Mouse (Mus musculus) liver, embryonic 12.5 days (tissue): ENCODE data around the gene Syngr2. TPM values are rescaled to one million over a fixed set of nuclear protein-coding genes. Genes with fewer than 3 reads are reported as not detected.
"Not testable (repeated sequence)": the region's sequence is repeated elsewhere in the genome, so short reads cannot be mapped to it uniquely, and the experiment has no call there.

Experiments
- ATAC-seq: fragments of 200-750 bp; cut with Nextera tagmentation; 2 replicates; pipeline ENCODE4 v1.8.0; 2017; ENCODE audit warnings: moderate number of reproducible peaks, mild to moderate bottlenecking, moderate library complexity
- H3K27ac ChIP-seq: fragments of 300-500 bp; sonication (generic); 2 replicates; pipeline ENCODE4 v1.5.1; 2016; ENCODE audit warnings: mild to moderate bottlenecking
- H3K27me3 ChIP-seq: fragments of 300-500 bp; sonication (generic); replicated peaks from 2 replicates; pipeline ENCODE4 v1.6.1; 2016; ENCODE audit warnings: mild to moderate bottlenecking, moderate library complexity
- H3K36me3 ChIP-seq: fragments of 300-500 bp; sonication (generic); 2 replicates; pipeline ENCODE4 v1.6.1; 2016; ENCODE audit warnings: mild to moderate bottlenecking, moderate library complexity
- H3K4me1 ChIP-seq: fragments of 300-500 bp; sonication (generic); 2 replicates; pipeline ENCODE4 v1.6.1; 2016
- H3K4me2 ChIP-seq: fragments of 300-500 bp; sonication (generic); 2 replicates; pipeline ENCODE4 v1.6.1; 2016; ENCODE audit warnings: mild to moderate bottlenecking, moderate library complexity
- H3K4me3 ChIP-seq: fragments of 300-500 bp; sonication (generic); 2 replicates; pipeline ENCODE4 v1.5.1; 2016; ENCODE audit warnings: mild to moderate bottlenecking, moderate library complexity
- H3K9ac ChIP-seq: fragments of 300-500 bp; sonication (generic); 2 replicates; pipeline ENCODE4 v1.6.1; 2016; ENCODE audit warnings: mild to moderate bottlenecking, moderate library complexity
- H3K9me3 ChIP-seq: fragments of 300-500 bp; sonication (generic); replicated peaks from 2 replicates; pipeline ENCODE4 v1.6.1; 2016; ENCODE audit warnings: mild to moderate bottlenecking, moderate library complexity
- WGBS: fragments of 180-500 bp; shearing (Covaris S2); methylation state at CpG from one replicate; pipeline ENCODE4 v1.1.7; 2016; ENCODE audit not compliant: insufficient replicate concordance; 5-methylcytosine and 5-hydroxymethylcytosine counted together
- polyA plus RNA-seq: library from polyadenylated mRNA; unstranded; fragments of >200 nt; fragmentation: Nextera tagmentation; extraction: Ambion mirVana; gene quantifications from 2 replicates; pipeline ENCODE4 v1.2.1, GENCODE M21; 2016

Syngr2 gene
- polyA plus RNA-seq, 1 experiment from 2014 or later = 66.4 TPM

DNA sequence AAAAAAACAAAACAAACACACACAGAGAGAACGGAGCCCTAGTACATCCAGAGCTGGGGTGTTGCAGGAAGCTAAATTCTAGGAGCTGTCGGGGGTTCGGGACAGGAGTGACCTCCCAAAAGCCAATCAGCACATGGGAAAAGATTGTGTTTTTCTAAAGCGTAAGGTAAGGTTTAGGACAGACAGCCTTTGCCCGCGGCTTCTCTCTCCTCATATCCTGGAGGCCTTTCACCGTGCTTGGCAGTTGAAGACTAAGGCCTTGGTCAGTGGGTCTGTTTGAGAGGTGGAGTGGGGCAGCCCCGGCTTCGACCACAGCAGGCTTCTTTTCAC lies 26.8 kb upstream of the Syngr2 start:
- H3K27me3 ChIP-seq = no peaks in the 10 kb centered on the region; the same call in none of the 2 replicates
- 8% methylated on average over 9 of the region's 9 CpGs for WGBS
- H3K9ac ChIP-seq = peak overlapping the region; percentile 90
- peak overlapping the region; percentile 95 for H3K4me2 ChIP-seq
- peak overlapping the region; percentile 92 for H3K4me3 ChIP-seq
- peaks cover 76% of the 10 kb centered on the region for H3K4me1 ChIP-seq
- peak overlapping the region; percentile 100 for H3K27ac ChIP-seq
- H3K36me3 ChIP-seq = peaks cover 52% of the 10 kb centered on the region
- H3K9me3 ChIP-seq = no peaks in the 10 kb centered on the region
- no peak for ATAC-seq

DNA sequence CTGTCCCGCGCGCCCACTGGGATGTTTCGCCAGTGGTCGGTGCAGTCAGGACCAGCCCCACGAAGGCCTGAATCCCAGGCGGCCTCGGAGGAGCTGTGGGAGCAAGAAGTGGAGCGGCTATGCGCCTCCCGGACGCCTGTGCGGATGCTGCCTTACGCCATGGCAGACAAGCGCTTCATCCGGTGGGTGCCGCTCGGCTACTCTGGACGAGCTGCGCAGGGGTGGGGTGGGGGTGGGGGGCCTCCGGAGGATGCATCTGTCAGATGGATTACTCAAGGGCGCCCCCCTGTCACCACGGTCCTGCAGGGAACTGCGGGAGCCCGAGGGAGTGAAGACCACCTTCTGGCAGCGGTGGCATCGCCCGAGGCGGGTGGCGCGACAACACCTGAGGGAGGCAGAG lies 26.4 kb upstream of the Syngr2 start:
- Histone ChIP-seq H3K4me1 (peaks cover 72% of the 10 kb centered on the region), H3K27me3 (no peaks in the 10 kb centered on the region; the same call in none of the 2 replicates), H3K4me2 (peak overlapping the region; percentile 95), H3K9ac (peak overlapping the region; percentile 90), H3K36me3 (peaks cover 52% of the 10 kb centered on the region), H3K9me3 (no peaks in the 10 kb centered on the region), H3K4me3 (peak overlapping the region; percentile 92), H3K27ac (peak overlapping the region; percentile 100)
- WGBS = under 1% methylated on average over 31 of the region's 31 CpGs
- no peak for ATAC-seq

DNA sequence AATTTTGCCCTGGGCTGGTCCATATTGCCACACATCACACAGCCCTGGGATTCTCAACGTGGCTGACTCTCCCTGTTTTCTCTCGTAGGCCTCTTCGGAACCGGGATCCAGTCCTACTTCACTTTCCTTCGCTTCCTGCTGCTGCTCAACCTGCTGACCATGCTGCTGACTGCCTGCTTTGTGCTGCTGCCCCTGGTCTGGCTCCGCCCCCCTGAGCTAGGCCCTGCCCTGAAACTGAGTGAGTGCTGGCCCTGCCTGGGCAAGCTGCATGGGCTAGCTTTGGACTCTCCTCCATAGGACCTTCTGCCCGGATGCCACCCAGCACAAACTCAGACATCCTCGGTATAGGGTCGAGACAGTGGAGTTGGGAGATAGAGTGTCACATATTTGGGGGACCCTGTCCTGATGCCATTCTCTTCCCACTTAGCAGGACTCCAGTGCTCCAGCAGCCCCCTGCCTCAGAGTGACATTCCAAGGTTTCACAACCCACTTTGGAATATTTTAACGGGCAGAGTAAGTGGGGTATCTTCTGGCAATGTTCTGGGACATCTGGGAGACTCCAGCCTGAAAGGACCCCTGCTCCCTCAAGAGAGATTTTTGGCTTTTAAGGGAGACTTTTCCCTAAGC lies 25.7 kb upstream of the Syngr2 start:
- Histone ChIP-seq H3K27ac (peak overlapping the region; percentile 100), H3K4me3 (peak overlapping the region; percentile 92), H3K36me3 (peaks cover 50% of the 10 kb centered on the region), H3K4me1 (peaks cover 65% of the 10 kb centered on the region), H3K4me2 (peak overlapping the region; percentile 95), H3K9me3 (no peaks in the 10 kb centered on the region), H3K27me3 (no peaks in the 10 kb centered on the region; the same call in none of the 2 replicates), H3K9ac (peak overlapping the region; percentile 90)
- ATAC-seq = peak; percentile 36; the same call in 1 of the 2 replicates
- 36% methylated on average over 10 of the region's 10 CpGs for WGBS

DNA sequence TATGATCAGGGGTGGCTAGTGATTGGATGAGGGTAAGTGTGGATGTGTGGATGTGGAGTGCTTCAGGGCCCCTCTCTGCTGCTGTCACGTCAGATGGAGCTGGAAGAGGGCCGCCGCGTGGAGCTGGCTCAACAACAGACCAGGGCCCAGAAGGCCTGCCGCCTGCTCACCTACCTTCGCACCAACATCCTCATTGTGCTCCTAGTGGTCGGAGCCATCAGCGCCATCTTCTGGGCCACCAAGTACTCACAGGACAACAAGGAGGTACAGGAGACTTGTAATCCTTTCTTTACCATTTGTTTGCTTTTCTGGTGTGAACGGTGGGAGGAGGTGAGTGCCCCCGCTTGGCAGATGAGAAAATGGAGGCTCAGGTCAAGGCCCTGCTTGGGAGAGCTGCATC lies 23.2 kb upstream of the Syngr2 start:
- H3K36me3 ChIP-seq = peaks cover 60% of the 10 kb centered on the region
- H3K27me3 ChIP-seq = no peaks in the 10 kb centered on the region; the same call in none of the 2 replicates
- H3K9me3 ChIP-seq = no peaks in the 10 kb centered on the region
- H3K4me2 ChIP-seq = peak overlapping the region; percentile 28
- peak overlapping the region; percentile 10; the same call in 1 of the 2 replicates for H3K27ac ChIP-seq
- no peak overlapping the region for H3K4me3 ChIP-seq
- no peak overlapping the region; the same call in 1 of the 2 replicates for H3K9ac ChIP-seq
- peaks cover 70% of the 10 kb centered on the region for H3K4me1 ChIP-seq
- 19% methylated on average over 10 of the region's 10 CpGs for WGBS
- no peak for ATAC-seq

DNA sequence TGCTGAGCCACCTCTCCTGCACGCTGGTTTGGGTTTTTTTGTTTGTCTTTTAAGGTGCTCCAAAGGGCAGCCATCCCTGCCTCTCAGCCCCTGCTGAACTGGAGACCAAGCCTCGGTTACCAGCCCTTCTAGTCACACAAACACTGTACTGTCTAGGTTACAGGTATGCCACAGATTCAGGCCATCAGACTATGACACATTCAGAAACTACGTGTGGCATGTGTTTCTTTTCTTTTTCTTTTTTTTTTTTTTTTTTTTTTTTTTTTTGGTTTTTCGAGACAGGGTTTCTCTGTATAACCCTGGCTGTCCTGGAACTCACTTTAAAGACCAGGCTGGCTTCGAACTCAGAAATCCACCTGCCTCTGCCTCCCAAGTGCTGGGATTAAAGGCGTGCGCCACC lies 21.0 kb upstream of the Syngr2 start:
- not testable (repeated sequence) for H3K4me2 ChIP-seq, H3K4me3 ChIP-seq, H3K27me3 ChIP-seq, ATAC-seq, H3K9me3 ChIP-seq, H3K9ac ChIP-seq
- Histone ChIP-seq H3K4me1 (peaks cover 71% of the 10 kb centered on the region), H3K36me3 (peaks cover 73% of the 10 kb centered on the region), H3K27ac (peak overlapping the region; percentile 50; the same call in 1 of the 2 replicates)
- 87% methylated on average over 7 of the region's 7 CpGs for WGBS

DNA sequence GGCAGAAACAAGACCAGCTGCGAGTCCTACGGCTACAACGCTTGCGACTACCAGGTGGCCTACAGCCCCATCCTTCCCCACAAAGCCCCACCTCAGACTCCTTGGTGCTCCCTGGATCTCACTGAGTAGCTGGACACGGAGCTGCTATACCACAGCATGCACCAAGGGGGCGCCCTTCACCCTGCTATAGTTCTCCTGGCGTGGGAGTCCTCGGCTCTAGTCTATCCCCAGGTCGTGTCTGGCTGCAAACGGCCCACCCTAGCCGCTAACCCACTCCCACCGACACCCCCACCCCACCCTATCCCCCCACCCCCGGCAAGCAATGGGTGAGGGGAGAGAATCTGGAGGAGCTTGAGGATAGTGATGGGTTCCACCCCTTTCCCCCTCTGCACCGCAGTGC lies 19.2 kb upstream of the Syngr2 start:
- H3K27ac ChIP-seq = peak overlapping the region; percentile 86
- no peaks in the 10 kb centered on the region for H3K27me3 ChIP-seq
- 5% methylated on average over 14 of the region's 14 CpGs for WGBS
- no peaks in the 10 kb centered on the region for H3K9me3 ChIP-seq
- H3K36me3 ChIP-seq = peaks cover 57% of the 10 kb centered on the region
- peak overlapping the region; percentile 78 for H3K4me2 ChIP-seq
- H3K4me1 ChIP-seq = peaks cover 68% of the 10 kb centered on the region
- ATAC-seq = peak; percentile 66
- H3K4me3 ChIP-seq = peak overlapping the region; percentile 52
- H3K9ac ChIP-seq = peak overlapping the region; percentile 66

DNA sequence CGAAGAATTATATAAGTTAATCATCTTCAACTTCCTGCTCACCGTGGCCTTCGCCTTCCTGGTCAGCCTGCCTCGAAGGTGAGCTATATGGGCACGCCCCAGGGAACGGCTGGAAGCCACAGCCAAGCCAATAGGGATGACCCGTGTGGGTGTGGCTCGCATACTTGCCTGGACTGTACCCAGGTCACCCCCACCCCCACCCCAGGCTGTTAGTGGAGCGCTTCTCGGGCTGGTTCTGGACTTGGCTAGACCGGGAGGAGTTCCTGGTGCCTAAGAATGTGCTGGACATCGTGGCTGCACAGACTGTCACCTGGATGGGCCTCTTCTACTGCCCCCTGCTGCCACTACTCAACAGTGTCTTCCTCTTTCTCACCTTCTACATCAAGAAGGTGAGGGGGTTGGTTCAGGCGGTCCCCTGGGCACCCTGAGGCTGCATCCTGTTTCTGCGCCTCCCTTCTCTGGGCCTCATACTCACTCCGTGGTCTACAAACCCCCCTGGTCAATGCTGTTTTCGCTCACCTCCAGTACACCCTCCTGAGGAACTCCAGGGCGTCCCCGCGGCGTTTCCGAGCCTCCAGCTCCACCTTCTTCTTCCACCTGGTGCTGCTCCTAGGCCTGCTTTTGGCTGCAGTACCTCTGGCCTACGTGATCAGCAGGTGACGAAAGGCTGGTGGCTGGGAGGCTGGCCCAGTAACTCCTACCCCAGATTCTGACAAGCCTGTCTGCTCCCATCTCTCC lies 18.6 kb upstream of the Syngr2 start:
- WGBS = 31% methylated on average over 23 of the region's 23 CpGs
- H3K27ac ChIP-seq = peak overlapping the region; percentile 86
- peak overlapping the region; percentile 66 for H3K9ac ChIP-seq
- H3K4me2 ChIP-seq = peak overlapping the region; percentile 78
- H3K27me3 ChIP-seq = no peaks in the 10 kb centered on the region
- no peaks in the 10 kb centered on the region for H3K9me3 ChIP-seq
- peaks cover 51% of the 10 kb centered on the region for H3K36me3 ChIP-seq
- ATAC-seq = peak; percentile 75
- H3K4me1 ChIP-seq = peaks cover 69% of the 10 kb centered on the region
- H3K4me3 ChIP-seq = peak overlapping the region; percentile 52

DNA sequence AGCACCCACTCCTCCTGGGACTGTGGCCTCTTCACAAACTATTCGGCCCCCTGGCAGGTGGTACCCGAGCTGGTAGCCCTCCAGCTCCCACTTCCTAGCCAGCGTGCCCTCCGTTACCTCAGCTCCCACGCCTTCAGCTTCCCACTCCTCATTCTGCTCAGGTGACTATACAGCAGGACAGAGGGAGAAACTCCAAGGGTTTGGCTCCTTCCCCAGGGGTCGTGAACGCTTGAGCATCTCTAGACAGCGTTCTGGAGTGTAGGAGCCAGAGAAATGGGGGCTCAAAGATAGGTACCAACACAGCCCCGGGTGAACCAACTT lies 18.1 kb upstream of the Syngr2 start:
- H3K4me3 ChIP-seq = no peak overlapping the region
- no peak for ATAC-seq
- H3K27ac ChIP-seq = peak overlapping the region; percentile 86
- H3K9me3 ChIP-seq = no peaks in the 10 kb centered on the region
- peaks cover 69% of the 10 kb centered on the region for H3K4me1 ChIP-seq
- 74% methylated on average over 9 of the region's 9 CpGs for WGBS
- no peaks in the 10 kb centered on the region for H3K27me3 ChIP-seq
- H3K36me3 ChIP-seq = peaks cover 46% of the 10 kb centered on the region
- 0 out of 2 replicates have a peak overlapping the region, but pooled peaks have one; percentile 18 for H3K9ac ChIP-seq
- H3K4me2 ChIP-seq = peak overlapping the region; percentile 78

DNA sequence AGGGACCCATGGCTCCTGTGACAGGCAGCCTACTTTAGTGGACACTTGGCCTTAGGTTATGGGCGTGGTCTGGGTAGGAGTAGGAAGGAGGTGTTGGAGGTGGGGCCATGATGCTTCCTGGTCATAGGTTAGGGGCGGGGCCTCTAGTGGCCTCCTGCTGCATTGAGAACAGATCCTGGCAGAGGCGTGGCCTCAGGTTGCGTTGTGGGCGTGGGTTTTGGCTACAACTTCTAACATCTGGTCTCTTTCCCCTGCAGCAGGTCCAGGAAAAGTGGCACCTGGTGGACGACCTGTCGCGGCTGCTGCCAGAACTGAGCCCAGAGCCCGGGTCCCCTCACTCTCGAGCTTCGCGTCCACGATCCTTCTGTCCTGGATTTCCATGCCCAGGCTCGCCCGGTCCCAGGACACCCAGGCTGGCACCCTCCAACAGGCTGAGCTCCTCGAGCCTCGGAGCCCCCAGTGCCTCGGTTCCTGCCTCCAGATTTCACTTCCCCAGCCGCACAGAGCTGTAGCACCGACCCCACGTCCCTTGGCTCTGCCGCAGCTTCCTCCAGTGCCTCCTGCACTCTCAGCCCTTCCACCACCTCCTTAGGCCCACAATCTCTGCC lies 17.1 kb upstream of the Syngr2 start:
- 7% methylated on average over 22 of the region's 22 CpGs for WGBS
- H3K4me3 ChIP-seq = peak overlapping the region; percentile 43
- H3K9me3 ChIP-seq = no peaks in the 10 kb centered on the region
- H3K4me1 ChIP-seq = peaks cover 73% of the 10 kb centered on the region
- no peaks in the 10 kb centered on the region for H3K27me3 ChIP-seq
- H3K36me3 ChIP-seq = peaks cover 36% of the 10 kb centered on the region
- H3K27ac ChIP-seq = peak overlapping the region; percentile 86
- H3K9ac ChIP-seq = peak overlapping the region; percentile 72
- H3K4me2 ChIP-seq = peak overlapping the region; percentile 78
- ATAC-seq = peak; percentile 81

DNA sequence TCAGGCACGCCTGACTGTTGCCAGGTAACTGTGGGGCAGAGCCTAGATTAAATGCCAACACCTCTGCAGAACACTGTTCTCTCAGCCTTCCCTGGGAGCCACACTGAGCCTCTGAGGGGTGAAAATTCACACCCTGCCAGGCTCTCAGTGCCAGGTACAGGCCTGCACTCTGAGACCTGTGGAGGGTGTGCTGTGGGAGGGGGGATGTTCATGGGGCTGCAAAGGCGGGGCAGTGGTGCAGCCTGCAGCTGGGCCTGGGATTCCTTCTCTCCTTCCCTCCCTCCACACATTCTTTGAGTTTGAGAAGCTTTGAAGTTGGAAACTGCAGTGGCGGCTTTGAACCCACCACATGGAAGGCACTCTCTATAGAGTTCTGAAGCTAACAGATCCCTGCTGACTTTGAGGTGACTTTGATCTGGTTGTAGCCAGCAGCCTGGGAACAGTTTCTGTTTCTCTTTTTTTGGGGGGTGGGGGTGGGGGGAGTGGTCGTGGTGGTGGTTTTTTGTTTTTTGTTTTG lies 15.4 kb upstream of the Syngr2 start:
- no peaks in the 10 kb centered on the region for H3K9me3 ChIP-seq
- no peak overlapping the region for H3K4me3 ChIP-seq
- 0 out of 2 replicates have a peak overlapping the region, but pooled peaks have one; percentile 22 for H3K9ac ChIP-seq
- ATAC-seq = no peak
- H3K4me1 ChIP-seq = peaks cover 90% of the 10 kb centered on the region
- no peaks in the 10 kb centered on the region for H3K27me3 ChIP-seq
- no peak overlapping the region for H3K4me2 ChIP-seq
- H3K36me3 ChIP-seq = peaks cover 28% of the 10 kb centered on the region
- H3K27ac ChIP-seq = peak overlapping the region; percentile 74
- 67% methylated on average over 4 of the region's 4 CpGs for WGBS

DNA sequence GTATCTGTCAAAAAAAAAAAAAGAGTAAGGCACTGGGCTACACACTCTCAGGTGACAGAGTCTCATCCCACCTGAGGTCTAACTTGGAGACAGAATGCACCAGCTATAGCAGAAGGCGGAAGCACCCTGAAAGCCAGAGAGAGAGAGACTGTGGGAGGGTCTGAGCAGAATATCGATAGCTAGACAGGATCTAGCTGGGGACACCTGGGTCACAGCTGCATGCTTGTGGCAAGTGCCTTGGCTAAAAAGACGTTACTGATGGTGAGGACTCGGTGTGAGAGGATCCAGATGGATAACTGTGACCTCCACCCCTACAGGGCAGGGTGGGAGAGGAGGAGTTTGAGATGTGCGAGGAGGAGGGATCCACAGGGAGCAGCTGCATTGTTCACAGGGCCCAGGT lies 12.5 kb upstream of the Syngr2 start:
- 17% methylated on average over 5 of the region's 5 CpGs for WGBS
- H3K4me3 ChIP-seq = peak overlapping the region; percentile 81
- peak overlapping the region; percentile 84 for H3K4me2 ChIP-seq
- no peaks in the 10 kb centered on the region for H3K27me3 ChIP-seq
- H3K27ac ChIP-seq = peak overlapping the region; percentile 95
- H3K9ac ChIP-seq = peak overlapping the region; percentile 91
- H3K36me3 ChIP-seq = peaks cover 42% of the 10 kb centered on the region
- ATAC-seq = peak; percentile 4
- H3K4me1 ChIP-seq = peaks cover 98% of the 10 kb centered on the region
- no peaks in the 10 kb centered on the region for H3K9me3 ChIP-seq
